Mouse (Mus musculus): ENCODE measurements around the gene Ceacam16.

Ceacam16 gene

DNA sequence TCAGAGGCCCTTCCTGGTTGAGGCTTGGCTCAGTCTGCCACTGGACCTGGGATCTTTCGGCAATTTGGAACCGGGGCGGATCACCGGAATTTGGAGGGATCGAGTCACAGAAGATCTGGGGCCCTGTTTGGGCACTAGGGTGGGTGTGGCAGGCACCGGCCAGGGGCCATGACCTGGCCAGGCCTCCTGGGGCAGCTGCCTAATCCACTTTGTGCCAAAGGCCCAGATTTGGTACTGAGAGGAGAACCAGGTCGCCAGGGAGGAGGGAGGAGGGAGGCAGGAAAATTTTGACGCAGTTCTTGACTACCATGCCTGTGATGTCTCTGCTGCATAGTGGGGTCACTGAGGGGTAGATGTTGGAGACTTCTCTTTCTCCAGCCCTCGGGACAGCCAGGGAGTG is at the start of gene Ceacam16:
Gene Ceacam16 (minus strand): TSS at position 101 of the 400 bp plus-strand sequence.
- no peak for DNase-seq (ENCODE audit: low read depth, low spot score)

DNA sequence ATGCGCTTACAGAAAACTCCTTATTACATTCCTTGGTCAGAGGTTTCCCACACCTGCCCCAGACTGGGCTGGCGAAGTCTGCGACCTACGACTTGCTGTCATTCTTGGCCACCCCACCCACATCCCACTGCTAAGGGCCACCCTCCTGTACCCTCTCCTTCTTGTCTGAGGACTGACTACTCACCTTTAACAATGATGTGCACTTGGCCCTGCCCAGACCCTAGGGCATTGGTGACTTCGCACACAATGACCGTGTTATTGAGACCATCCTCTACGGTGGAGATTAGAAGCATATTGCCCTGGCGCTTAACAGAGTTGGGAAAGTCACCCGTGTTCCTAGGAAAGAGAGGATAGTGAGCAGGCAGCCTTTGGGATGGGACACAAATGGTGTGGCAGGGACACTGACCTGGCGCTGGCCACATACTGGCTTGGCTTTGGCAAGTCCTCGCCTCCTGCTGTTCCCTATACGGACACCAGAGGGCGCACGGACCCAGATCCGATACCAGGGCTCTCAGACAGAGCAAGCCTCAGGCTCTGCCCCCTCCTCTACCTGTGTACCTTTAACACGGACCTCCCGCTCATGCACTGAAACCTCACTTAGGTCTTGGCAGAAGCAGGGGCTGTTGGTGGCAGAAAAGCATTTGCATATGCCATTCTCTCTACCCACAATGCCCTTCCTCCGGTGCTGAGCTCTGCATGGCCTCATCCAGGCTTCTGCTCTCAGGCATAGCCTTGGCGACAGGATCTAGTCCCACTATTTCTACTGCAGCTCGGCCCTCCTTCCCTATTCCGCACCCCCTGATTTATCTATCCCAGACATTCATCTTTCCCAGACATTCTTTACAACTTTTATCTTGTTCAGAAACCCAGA is 49.6 kb upstream of the Ceacam16 start:
- peak; percentile 65 for DNase-seq (ENCODE audit: low read depth, low spot score)

DNA sequence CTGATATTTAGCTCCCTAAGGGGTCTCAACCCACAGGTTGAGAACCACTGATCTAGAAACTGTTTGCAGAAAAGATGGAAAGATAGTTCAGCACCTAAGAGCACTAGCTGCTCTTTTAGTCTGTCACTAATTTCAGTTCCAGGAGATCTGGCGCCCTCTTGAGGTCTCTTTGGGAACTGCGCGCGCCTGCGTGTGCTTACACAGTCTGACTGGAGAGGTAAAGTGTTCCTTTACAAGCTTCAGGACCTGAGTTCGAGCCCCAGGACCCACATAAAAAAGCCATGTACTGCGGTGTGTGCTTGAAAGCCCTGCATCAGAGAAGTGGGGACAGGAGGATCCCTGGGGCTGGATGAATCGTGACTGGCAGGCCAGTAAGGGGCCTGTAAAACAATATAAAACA is 28.8 kb upstream of the Ceacam16 start:
- DNase-seq (ENCODE audit: low read depth, low spot score): no peak

DNA sequence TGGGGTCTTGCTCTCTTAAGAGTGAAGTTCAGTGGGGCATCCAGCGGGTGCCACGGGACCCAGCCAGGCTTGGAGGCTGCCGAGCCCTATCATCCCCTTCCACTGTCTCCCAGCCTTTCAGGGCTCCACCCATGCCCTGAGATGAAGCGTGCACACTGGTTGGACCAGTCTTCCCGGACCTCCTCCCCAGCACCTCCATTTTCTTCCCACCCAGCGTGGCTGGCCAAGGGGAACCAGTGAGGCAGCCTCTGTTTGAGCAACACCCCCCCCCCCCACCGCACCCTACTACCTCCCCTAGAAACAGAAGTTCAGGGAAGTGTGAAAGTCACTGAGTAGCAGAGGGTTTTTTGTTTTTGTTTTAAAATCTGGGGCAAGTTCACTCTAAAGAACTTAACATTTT is 26.8 kb upstream of the Ceacam16 start, which contains the start of gene Ceacam19:
Gene Ceacam19 (minus strand): TSS at position 117 of the 400 bp plus-strand sequence.
- DNase-seq (ENCODE audit: low read depth, low spot score): no peak

DNA sequence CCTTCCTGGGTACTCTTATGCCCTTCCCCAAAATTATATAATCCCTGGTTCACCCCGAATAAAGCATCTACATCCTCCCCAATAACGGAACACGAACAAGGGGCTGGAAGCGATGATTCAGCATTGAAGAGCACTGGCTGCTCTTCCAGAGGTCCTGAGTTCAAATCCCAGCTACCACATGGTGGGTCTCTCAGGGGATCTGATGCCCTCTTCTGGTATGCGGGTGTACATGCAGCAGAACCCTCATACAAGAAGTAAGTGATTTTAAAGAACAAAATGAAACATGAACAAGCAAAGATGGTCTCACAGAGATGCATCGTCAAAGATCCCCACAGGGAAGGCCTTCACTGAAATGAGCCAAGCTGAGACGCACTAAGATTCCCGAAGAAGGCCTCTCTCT is 19.7 kb upstream of the Ceacam16 start:
- DNase-seq (ENCODE audit: low read depth, low spot score): no peak

DNA sequence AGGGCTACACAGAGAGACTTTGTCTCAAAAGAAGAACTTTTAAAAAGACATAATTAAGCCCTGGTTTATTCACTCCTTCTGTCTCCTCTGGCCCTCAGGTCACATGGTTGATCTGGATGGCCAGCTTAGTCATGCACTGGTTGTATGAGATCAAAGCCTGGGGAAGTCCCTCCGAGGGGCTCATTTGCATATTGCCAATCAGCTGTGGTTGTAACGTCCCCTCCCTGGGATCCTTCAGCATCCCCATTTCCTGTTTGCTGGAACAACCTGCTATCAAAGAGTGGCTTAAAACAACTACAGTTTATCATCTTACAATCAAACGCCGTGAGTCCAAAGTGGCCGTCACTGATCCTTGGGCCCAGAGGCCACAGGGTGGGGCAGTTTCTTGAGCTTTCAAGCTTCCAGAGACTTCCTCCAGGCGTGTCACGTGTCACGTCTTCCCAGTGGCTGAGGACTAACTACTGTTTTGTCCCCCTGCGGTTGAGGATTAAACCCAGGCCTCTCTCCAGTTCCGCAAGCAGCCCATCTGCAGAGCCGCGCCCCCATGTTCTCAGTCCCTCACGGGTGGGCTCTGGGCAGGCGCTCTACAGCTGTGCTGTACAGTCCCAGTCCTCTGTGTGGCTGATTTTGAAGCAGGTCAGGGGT is 15.8 kb upstream of the Ceacam16 start:
- DNase-seq (ENCODE audit: low read depth, low spot score): peak; percentile 29

DNA sequence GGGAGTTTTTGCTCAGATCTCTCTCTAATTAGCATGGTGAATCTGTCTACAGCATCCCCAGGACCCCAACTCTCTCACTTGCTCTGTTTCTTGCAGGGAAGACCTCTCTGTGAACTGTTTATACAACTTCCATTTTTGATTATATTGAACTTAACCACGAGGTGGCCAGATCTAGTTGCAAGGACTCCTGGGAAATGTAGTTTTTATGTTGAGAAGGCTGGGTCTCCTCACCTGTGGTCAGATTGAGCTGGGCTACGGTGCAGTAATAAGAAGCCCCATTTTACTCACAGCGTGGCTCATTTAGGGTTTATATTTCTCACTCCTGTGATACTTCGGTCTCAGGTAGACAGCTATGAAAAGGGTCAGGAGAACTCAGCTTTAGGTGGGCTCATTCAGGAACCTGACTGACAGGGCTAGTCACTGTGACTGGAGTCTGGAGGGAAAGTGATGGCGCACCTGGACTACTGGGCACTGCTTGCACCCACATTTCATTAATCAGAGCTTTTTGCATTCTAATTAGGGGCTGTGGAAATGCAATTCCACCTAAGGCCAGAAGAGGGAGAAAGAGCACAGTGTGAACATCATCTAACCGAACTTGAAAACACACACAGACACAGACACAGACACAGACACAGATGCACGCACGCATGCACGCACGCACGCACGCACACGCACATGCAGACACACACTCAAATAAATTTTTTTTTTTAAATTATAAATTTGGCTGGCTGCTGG is 15.0 kb upstream of the Ceacam16 start:
- DNase-seq (ENCODE audit: low read depth, low spot score): no peak

DNA sequence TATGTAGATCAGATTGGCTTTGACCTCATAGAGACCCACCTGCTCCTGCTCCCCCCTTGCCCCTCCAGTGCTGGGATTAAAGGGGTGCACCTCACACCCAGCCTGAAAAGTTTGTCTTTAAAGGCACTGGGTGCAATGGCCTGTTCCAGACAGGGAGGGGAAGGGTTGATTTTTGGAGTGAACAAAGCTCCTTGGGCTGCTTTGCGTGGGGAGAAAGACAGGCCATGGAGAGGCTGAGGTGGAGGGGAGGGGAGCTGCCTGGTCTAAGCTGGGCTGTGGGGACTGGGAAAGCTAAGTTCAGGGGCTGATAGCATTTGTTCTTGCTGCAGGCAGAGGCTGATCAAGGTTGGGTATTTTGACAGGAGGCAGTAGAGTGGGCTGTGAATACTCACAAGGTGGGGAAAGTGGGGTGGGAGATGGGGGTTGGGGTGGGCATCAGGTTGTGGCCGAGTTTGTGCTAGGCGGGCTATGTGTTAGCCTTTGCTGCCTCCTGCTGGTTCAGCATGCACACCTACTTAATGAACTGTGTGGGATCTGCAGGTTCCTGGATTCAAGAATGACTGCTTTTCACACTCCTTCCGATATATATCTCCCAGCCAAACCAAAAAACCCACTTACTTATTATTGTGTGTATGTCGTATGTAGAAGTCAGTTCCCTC is 11.0 kb upstream of the Ceacam16 start:
- DNase-seq (ENCODE audit: low read depth, low spot score): no peak

DNA sequence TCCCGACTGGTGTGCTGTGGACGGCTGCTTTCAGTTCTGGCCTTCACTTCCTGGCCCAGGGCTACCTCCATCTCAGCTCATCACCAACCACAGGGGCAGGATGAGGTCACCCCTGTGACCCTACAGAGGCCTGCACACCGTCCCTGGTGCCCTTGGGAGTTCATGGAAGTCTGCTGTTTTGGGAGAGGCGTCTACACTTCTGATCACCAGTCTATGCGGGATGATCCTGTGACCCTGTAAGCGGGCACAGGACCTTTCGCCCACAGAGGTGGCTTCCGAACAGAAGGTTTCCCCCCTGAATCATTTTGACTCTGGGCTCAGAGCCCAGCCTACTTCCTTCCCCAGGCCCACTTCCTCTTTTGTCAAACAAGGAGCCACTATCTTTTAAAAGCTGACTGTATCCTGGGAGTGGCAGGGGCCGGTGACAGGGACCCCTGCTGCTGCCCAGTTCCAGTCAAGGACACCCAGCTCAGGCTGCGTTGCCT is 10.1 kb upstream of the Ceacam16 start:
- DNase-seq (ENCODE audit: low read depth, low spot score): peak; percentile 25

DNA sequence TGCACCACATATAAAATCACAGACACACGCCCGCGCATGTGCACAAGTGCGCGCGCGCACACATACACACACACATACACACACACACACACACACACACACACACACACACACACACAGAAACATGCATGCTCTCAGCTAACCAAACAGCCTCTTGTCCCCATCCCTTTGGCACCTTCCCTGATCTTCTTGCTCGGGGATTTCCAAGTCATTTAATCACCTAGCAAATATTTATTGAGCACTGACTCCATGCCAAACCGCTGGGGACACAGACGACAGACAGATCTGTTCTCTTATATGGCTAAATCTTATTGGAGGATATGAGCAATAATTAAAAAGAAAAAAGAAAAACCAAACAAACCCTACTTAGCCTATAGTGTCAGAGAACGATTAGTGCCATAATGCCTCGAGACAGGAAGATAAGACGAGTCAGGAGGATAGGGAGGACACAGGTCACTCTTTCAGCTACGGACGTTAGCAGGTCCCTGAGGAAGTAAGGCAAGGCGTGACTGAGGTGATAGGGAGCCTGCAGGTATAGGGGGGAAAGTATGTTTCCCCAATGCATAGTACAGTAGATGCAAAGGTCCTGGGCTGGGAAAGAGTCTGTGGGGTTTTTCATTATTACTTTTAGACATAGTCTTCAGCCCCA is 6.8 kb upstream of the Ceacam16 start:
- DNase-seq (ENCODE audit: low read depth, low spot score): no peak

DNA sequence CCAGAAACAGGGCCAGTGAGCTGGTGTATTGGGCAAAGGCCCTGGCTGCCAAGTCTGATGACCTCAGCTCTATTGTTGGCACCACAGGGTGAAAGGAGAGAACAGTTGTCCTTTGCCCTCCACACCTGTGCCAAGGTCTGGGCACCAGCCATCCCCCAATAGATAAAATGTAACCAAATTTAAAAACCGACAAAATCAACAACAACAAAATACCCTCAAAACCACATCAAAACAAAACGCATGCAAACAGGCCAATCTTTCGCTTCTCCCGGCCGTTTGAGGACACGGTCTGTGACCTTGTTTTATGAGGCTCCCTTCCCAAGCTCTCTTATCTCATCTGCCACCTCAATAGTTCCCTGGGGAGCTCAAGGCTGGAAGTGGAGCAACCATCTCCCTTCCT is 5.4 kb upstream of the Ceacam16 start:
- no peak for DNase-seq (ENCODE audit: low read depth, low spot score)

DNA sequence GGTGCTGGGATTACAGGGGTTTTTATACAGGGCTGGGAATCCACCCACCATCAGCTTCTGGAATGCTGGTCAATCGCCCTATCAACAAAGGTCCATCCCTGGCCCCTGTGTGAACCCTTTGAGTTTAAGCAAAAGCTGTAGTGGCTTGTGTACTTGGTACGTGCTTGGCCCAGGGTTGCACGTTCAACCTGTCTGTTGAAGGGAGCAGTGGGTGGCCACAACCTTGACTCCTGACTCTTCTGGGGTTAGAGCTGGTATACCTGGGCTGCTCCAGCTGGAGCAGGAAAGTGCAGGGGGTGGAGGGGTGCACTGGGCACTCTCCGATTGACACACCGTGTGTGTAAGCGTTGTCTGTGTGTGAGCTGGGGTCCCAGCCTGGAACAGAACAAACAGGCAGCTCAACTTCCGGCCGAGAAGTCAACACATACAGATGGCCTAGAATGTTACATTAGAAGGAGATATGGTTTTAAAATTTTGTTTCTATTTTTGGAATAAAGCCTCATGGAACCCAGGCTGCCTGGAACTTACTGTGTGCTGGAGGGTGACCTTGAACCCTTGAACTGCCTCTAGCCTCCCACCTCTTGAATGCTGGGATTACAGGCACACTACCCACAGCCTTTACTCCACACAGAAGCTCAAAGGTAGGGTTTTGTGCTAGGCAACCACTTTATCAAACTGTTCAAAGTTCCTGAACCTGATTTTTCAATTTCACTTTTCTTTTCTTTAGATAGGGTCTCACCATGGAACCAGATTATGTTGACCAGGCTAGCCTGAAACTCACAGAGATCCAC is 4.3 kb upstream of the Ceacam16 start:
- no peak for DNase-seq (ENCODE audit: low read depth, low spot score)

DNA sequence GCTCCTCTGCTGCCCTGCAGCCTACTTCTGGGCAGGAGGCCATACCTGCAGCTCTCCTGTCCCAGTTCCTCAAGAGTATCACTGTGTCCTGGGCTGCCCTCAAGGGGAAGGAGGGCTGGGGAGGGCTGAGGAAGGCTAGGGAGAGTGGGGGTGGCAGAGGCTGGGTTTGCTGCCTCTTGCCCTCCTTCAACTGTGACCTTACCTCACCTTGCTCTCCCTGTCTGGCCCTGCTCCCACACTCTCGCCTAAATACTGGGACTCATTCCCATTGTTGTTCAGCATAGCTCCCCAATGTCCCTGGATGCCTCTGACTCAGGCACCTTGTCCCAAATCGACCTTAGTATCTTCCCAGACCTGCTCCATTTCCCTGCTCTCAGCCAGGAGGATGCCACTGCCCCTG is 3.1 kb upstream of the Ceacam16 start:
- no peak for DNase-seq (ENCODE audit: low read depth, low spot score)

DNA sequence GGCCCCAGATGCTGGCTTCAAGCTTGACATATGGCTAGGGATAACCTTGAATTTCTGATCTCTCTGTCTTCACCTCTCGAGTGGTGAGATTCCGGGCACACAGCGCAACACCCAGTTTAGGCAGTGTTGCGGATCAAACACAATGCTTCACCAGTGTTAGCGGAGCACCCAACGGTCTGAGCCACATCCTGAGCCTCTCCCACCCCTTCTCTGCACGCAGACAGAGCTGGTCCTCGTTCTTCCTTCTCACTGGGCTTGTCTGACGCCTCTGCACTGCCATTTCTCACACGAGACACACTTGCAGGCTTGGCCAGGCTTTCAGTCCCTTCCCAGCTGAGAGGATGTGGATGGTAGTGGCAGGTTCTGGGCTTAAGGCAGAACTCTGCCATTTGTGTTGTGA is 1.4 kb downstream of the Ceacam16 start:
- no peak for DNase-seq (ENCODE audit: low read depth, low spot score)

DNA sequence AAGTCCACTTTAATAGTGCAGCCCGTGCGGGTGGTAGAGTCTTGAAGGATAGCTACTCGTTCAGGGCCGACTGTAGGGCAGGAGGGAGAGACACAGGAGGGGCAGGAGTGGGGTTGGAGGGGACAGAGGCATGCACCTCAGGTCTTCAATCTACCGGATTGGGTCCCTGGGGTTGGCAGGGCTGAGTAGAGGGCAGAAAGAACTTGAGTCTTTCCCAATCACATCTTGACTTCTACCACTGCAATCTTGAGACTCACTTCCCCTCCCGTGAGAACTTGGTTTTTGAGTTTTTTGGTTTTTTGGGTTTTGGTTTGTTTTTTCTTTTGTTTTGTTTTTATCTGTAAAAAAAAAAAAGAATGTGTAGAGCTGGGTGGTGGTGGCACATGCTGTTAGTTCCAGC is 4.8 kb downstream of the Ceacam16 start:
- DNase-seq (ENCODE audit: low read depth, low spot score): no peak

DNA sequence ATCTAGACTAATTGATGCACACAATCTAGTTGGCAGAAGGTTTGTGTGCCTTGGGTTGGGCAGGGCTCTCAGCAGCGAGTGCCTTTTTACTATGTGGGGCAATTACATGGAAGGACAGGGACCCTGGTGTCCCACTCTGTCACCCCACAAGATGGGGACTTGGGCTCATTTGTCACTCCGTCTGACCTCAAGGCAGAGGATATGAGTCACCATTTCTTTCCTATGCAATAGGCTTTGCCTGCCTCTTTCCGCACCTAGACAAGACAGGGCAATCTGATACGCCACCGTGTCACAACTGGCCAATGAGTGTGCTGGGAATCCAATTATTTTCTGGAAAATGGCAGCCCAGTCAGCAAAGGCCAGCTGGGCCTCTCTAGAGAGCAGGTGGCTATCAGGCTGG is 5.4 kb downstream of the Ceacam16 start:
- no peak for DNase-seq (ENCODE audit: low read depth, low spot score)

DNA sequence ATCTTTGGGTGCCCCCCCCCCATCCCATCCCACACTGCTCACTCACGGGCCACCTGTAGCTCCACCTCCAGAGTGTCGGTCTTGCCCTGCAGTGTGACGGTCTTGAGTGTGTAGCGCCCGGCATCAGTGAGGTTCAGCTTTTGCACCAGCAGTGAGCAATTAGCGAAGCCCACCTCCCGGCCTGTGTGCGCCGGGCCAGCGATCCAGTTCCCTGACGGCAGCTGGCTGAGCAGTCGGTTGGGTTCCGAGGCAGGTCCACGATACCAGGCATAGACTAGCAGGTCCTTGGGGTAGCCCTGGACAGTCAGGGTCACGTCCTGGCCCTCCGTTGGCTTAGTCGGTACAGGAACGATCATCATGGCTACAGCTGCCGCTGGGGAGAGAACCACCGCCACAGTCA is 7.6 kb downstream of the Ceacam16 start:
- DNase-seq (ENCODE audit: low read depth, low spot score): no peak

DNA sequence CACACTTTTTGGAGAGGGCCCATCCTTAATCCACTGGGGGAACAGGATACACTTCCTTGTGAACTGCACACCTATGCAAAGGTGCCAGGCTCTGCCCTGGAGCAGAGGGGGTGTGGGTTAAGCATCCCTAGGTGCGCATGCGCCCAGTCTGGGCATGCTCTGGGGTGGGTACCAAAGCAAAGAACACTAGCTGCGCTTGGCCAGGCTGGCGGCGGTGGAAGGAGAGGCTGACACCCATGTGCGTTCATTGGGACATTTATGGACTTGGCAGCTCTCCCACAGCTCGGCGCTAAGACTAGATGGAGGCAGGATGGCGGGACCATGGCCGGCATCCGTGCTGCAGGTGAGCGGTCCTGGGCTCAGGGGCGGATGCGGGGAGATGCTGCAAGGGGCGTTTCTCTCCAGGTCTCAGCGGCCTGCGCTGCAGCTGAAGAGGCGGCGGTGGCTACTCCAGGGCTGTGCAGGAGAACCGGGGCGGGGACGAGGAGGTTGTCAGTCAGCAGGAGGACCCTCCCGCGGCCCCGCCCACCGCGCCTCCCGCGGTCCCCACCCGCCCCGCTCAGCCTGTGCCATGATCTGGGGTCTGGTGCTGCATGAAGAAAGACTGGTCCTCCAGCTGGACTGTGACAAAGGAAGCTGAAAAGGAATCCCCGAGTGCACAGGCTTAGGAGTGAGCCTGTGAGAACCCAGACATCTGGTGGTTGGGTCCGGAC is 9.1 kb downstream of the Ceacam16 start, which contains the start of gene Gm19345:
Gene Gm19345 (plus strand): TSS at position 146 of the 713 bp plus-strand sequence.
- DNase-seq (ENCODE audit: low read depth, low spot score): no peak

DNA sequence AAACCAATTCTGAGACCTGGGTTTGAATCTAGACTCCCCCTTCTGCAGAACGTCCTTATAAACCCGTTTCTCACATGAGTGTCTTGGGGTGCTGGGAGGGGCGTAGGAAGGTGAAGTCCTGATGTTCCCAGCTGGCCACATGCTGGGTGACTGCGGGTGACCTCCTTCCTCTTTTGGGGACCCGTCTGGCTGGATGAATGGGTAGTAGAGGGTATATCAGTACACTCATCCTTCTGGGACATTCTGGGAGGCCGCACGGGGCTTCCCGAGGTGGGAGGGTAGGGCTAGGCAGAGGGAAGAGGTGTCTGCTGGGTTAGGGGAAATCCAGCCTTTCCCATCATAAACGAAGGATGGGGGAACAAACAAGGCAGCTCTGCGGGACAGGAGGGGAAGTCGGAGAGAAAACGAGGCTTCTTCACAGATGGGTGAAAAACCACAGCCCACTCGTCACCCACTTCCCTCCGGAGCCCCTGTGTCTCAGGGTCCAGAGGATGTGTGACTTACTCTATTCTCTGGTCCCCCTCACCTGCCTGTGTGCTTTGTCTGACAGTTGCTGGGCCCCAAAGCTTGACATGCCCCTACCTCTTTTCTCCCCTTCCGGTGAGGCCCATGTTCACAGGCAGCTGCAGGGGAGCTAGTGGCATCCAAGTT is 16.5 kb downstream of the Ceacam16 start:
- DNase-seq (ENCODE audit: low read depth, low spot score): no peak

All from skeletal muscle tissue, adult 2 months (tissue).